ENCODE assay signal across 8 mouse cellular contexts in genomic region chr5:36313353-36314079, GRCm38 (mm10).
DNase-seq lines count a peak whose midpoint lies in the region; ATAC-seq and TF ChIP-seq lines count a peak whose summit lies in the region.
"Had no signal": no experiment of that assay in that cellular context is flagged by ENCODE, and none has a peak within 500 bp of the region (broad histone marks: within the 10 kb centered on the region; RNA-seq: fewer than 3 reads in every experiment).

No protein-coding gene starts in this region.

- no peak overlapping the region for H3K9ac ChIP-seq in forebrain, embryonic 15.5 days (replicated peaks)
- no peak overlapping the region; the same call in 1 of the 2 replicates for H3K9ac ChIP-seq in midbrain, embryonic 13.5 days (replicated peaks)
- H3K9ac ChIP-seq: liver, embryonic 15.5 days had no signal

- intact Hi-C loops in heart, postnatal 36 days (cut with DNase I) = no loop called here

- H3K27ac ChIP-seq in forebrain, embryonic 15.5 days (replicated peaks) = no peak overlapping the region
- peak overlapping the region; percentile 56 for H3K27ac ChIP-seq in midbrain, embryonic 13.5 days
- H3K27ac ChIP-seq: liver, embryonic 15.5 days had no signal

- no peaks in the 10 kb centered on the region for H3K9me3 ChIP-seq in forebrain, embryonic 15.5 days
- no peaks in the 10 kb centered on the region for H3K9me3 ChIP-seq in midbrain, embryonic 13.5 days
- H3K9me3 ChIP-seq: liver, embryonic 15.5 days had no signal

- no peak overlapping the region for H3K4me3 ChIP-seq in forebrain, embryonic 15.5 days
- no peak overlapping the region for H3K4me3 ChIP-seq in midbrain, embryonic 13.5 days (replicated peaks)
- H3K4me3 ChIP-seq: liver, embryonic 15.5 days had no signal

- no peak for TF ChIP-seq POLR2A in brain, embryonic 14.5 days (IDR thresholded peaks at IDR 0.05; ENCODE audit: borderline replicate concordance, extremely low read depth, insufficient read depth, insufficient read length, poor library complexity, severe bottlenecking)

- peaks cover 18% of the 10 kb centered on the region for H3K4me1 ChIP-seq in forebrain, embryonic 15.5 days
- peaks cover 36% of the 10 kb centered on the region for H3K4me1 ChIP-seq in midbrain, embryonic 13.5 days (replicated peaks)
- H3K4me1 ChIP-seq: liver, embryonic 15.5 days had no signal

- TF ChIP-seq CTCF in brain, embryonic 14.5 days (IDR thresholded peaks at IDR 0.05; ENCODE audit: borderline replicate concordance, extremely low read depth, insufficient read depth, insufficient read length) = no peak

- peak; percentile 75 for DNase-seq in brain, embryonic 14.5 days (ENCODE audit: low read depth)
- DNase-seq in heart, postnatal 36 days = peak; percentile 40 to 49
- DNase-seq in kidney, postnatal 4 days = peak; percentile 79 to 89
- DNase-seq in thymus, postnatal 0 days (ENCODE audit: low spot score) = no peak
- DNase-seq in thymus, postnatal 4 days = no peak

- no peaks in the 10 kb centered on the region for H3K27me3 ChIP-seq in forebrain, embryonic 15.5 days
- no peaks in the 10 kb centered on the region for H3K27me3 ChIP-seq in midbrain, embryonic 13.5 days
- H3K27me3 ChIP-seq: liver, embryonic 15.5 days had no signal

- H3K4me2 ChIP-seq in forebrain, embryonic 15.5 days (replicated peaks) = no peak overlapping the region
- peak overlapping the region; percentile 20 for H3K4me2 ChIP-seq in midbrain, embryonic 13.5 days (replicated peaks)
- H3K4me2 ChIP-seq: liver, embryonic 15.5 days had no signal

- 20% methylated on average over 16 of the region's 16 CpGs for WGBS in forebrain, embryonic 15.5 days
- 29% methylated on average over 16 of the region's 16 CpGs for WGBS in midbrain, embryonic 13.5 days

- ATAC-seq in forebrain, embryonic 15.5 days (replicated peaks) = peak; percentile 56
- peak; percentile 76 for ATAC-seq in midbrain, embryonic 13.5 days

- no peaks in the 10 kb centered on the region for H3K36me3 ChIP-seq in forebrain, embryonic 15.5 days
- H3K36me3 ChIP-seq in midbrain, embryonic 13.5 days = no peaks in the 10 kb centered on the region
- H3K36me3 ChIP-seq: liver, embryonic 15.5 days had no signal

Comparison
In these comparisons a context has a peak if more than half of its experiments do, and no peak if none do; other contexts are left out.
1. DNase-seq: peak in brain, embryonic 14.5 days (single experiment), heart, postnatal 36 days (2 of 2) and kidney, postnatal 4 days (2 of 2); none in thymus, postnatal 0 days (single experiment) and thymus, postnatal 4 days (single experiment).